Mouse (Mus musculus) erythroblast, embryonic 14.5 days (primary cell): ENCODE data around the gene Pitpna. TPM values are rescaled to one million over a fixed set of nuclear protein-coding genes. Genes with fewer than 3 reads are reported as not detected.

Experiments
- H3K27me3 ChIP-seq: 2 replicates; pipeline ENCODE4 v1.6.1; 2012; ENCODE audit warnings: inconsistent platforms; ENCODE audit not compliant: control insufficient read depth
- H3K36me3 ChIP-seq: 2 replicates; pipeline ENCODE4 v1.6.1; 2012; ENCODE audit warnings: mild to moderate bottlenecking, inconsistent platforms; ENCODE audit not compliant: control insufficient read depth
- H3K4me1 ChIP-seq: 2 replicates; pipeline ENCODE4 v1.6.1; 2012; ENCODE audit warnings: inconsistent platforms; ENCODE audit not compliant: control insufficient read depth
- H3K4me3 ChIP-seq: replicated peaks from 2 replicates; pipeline ENCODE3; 2012; ENCODE audit warnings: moderate library complexity, mild to moderate bottlenecking, inconsistent platforms
- H3K9me3 ChIP-seq: 2 replicates; pipeline ENCODE4 v1.6.1; 2012; ENCODE audit warnings: low read length, inconsistent platforms, mixed read lengths; ENCODE audit not compliant: control insufficient read depth
- GATA1 ChIP-seq: IDR thresholded peaks from 2 replicates; pipeline ENCODE4 v1.6.1; 2012; ENCODE audit warnings: low read length, inconsistent platforms, mixed read lengths
- TAL1 ChIP-seq: IDR thresholded peaks from 3 replicates; pipeline ENCODE4 v1.6.1; 2012; ENCODE audit warnings: low read length, inconsistent platforms, mixed read lengths
- polyA plus RNA-seq: library from polyadenylated mRNA; stranded (reverse); fragments of >175 nt; gene quantifications from 2 replicates; pipeline ENCODE4 v1.2.3, GENCODE M21; 2012

Pitpna gene
- polyA plus RNA-seq, 1 experiment: 2.7 TPM

DNA sequence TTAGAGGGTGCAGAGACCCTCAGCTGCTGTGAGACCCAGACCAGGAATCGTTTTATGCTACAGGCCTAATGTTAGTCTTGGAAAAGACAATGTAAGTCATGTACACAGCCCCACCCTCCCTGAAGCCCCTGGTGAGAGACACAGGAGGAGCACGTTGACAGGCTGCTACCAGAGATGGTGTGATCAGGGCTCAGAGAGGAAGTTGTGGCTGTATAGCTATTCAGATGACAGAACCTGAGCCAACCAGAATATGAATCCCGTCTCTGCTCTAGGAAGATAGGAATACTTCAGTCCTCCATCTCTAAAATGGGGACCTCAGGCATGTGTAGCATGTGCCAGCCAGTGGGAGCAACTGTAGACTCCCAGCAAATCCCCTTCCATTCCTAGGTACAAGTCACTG, 80.7 kb downstream of the Pitpna start:
- TF ChIP-seq TAL1 (no peak), GATA1 (no peak)
- no peaks in the 10 kb centered on the region for H3K9me3 ChIP-seq
- peaks cover 87% of the 10 kb centered on the region for H3K36me3 ChIP-seq
- no peak overlapping the region for H3K4me3 ChIP-seq
- no peaks in the 10 kb centered on the region for H3K27me3 ChIP-seq
- peaks cover 6% of the 10 kb centered on the region for H3K4me1 ChIP-seq

DNA sequence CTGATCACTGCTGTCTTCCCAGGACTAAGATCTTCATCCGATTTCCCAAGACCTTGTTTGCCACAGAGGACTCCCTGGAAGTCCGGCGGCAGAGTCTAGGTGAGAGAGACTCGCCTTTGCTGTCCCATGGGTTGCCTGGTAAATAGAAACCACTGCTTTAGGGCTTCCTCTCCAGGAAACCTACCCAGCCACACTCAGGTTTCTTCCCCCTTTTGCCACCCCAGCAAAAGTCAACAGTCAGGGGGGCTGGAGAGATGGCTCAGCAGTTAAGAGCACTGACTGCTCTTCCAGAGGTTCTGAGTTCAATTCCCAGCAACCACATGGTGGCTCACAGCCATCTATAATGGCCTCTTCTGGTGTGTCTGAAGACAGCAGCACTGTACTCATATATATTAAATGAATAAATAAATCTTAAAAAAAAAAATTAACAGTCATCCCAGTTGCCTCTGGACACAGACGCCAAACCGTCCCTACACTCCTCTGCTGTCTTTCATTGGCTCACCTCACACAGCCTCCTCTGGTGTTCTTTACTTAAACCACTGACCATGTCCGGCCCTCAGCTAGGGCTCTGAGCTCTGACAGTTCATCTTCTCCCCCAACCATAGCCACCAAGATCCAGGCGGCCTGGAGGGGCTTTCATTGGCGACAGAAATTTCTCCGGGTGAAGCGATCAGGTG, 81.4 kb downstream of the Pitpna start:
- peaks cover 6% of the 10 kb centered on the region for H3K4me1 ChIP-seq

DNA sequence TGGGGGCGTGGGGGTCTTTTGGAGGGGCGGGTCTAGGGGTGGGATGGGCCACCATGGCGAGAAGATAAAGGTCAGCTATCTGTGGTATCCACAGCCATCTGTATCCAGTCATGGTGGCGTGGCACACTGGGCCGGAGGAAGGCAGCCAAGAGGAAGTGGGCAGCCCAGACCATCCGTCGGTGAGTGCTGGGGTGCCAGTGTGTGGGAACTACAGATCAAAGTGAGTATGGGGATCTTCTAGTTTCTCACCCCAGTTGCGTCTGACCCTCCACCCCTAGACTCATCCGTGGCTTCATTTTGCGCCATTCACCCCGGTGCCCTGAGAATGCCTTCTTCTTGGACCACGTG, 81.9 kb downstream of the Pitpna start:
- Histone ChIP-seq H3K4me3 (no peak overlapping the region), H3K36me3 (peaks cover 84% of the 10 kb centered on the region), H3K9me3 (no peaks in the 10 kb centered on the region), H3K4me1 (peaks cover 6% of the 10 kb centered on the region), H3K27me3 (no peaks in the 10 kb centered on the region)
- no peak for TF ChIP-seq TAL1
- TF ChIP-seq GATA1: no peak

More for the DNA sequence above, 81.4 kb downstream of the Pitpna start:
- Histone ChIP-seq H3K9me3 (no peaks in the 10 kb centered on the region), H3K27me3 (no peaks in the 10 kb centered on the region), H3K36me3 (peaks cover 87% of the 10 kb centered on the region), H3K4me3 (no peak overlapping the region)
- no peak for TF ChIP-seq TAL1
- TF ChIP-seq GATA1: no peak

DNA sequence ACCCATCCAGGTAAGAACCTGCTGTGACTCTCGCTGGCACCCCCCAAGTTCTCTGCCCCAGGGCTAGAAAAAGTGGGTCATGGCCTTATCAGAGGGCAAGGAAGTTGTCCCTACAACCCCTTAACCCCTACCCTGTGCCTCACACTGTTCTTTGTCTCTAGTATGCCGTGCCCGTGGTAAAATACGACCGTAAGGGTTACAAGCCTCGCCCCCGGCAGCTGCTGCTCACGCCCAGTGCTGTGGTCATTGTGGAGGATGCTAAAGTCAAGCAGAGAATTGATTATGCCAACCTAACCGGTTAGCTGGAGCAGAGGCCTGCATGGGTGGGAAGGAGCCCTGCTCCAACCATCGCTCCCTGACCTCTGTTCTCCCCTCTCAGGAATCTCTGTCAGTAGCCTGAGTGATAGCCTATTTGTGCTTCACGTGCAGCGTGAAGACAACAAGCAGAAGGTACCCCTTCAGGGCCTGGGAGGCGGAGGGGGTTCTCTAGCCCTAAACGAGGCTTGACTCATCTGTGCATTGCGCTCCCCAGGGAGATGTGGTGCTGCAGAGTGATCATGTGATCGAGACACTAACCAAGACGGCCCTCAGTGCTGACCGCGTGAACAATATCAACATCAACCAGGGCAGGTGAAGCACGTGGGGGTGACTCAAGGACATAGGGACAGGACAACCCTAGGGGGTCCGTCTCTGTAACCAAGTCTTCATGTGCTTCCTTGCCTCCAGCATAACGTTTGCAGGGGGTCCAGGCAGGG, 83.7 kb downstream of the Pitpna start:
- Histone ChIP-seq H3K9me3 (no peaks in the 10 kb centered on the region), H3K4me3 (no peak overlapping the region), H3K36me3 (peaks cover 68% of the 10 kb centered on the region), H3K4me1 (peaks cover 4% of the 10 kb centered on the region), H3K27me3 (no peaks in the 10 kb centered on the region)
- TF ChIP-seq GATA1 (no peak), TAL1 (no peak)

DNA sequence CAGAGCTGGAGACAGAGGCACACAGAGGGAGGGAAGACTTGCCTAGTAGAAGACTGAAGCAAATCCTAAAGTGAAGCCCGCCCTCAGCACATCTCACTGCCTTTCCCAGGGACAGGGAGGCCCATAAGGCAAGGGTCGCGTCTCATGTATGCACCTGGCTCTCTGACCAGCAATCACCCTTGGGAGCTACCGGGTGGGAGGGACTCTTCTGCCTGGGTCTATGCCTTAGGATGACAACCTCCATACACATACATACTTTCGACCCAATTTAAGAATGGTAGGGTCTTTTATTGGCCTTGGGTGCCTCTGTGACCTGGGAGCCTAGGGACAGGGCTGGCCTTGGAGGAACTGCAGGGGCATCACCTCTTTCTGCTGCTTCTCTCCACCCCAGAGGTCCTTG, 85.5 kb downstream of the Pitpna start:
- Histone ChIP-seq H3K4me1 (peaks cover 12% of the 10 kb centered on the region), H3K9me3 (no peaks in the 10 kb centered on the region), H3K27me3 (no peaks in the 10 kb centered on the region), H3K36me3 (peaks cover 51% of the 10 kb centered on the region), H3K4me3 (no peak overlapping the region)
- no peak for TF ChIP-seq GATA1

DNA sequence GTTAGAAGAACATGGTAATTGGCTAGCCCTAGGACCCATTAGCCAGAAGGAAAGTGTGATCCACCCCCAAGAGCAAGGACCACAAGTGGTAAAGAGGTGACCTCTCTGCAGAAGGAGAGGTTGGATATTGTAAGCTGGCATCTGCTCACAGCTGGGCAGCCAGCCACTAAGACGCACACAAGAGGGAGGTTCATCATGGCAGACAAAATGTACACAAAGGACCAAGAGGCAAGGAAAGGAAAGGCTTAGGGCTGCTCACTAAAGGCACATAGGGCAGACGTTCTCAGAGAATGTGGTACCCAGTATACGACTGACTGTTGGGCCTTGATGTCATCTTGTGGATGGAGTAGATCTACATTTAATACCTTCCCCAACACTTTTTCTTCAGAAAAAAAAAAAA, 87.0 kb downstream of the Pitpna start:
- Histone ChIP-seq H3K4me1 (peaks cover 17% of the 10 kb centered on the region), H3K4me3 (no peak overlapping the region), H3K27me3 (no peaks in the 10 kb centered on the region), H3K9me3 (no peaks in the 10 kb centered on the region), H3K36me3 (peaks cover 37% of the 10 kb centered on the region)
- TF ChIP-seq TAL1 (no peak), GATA1 (no peak)

DNA sequence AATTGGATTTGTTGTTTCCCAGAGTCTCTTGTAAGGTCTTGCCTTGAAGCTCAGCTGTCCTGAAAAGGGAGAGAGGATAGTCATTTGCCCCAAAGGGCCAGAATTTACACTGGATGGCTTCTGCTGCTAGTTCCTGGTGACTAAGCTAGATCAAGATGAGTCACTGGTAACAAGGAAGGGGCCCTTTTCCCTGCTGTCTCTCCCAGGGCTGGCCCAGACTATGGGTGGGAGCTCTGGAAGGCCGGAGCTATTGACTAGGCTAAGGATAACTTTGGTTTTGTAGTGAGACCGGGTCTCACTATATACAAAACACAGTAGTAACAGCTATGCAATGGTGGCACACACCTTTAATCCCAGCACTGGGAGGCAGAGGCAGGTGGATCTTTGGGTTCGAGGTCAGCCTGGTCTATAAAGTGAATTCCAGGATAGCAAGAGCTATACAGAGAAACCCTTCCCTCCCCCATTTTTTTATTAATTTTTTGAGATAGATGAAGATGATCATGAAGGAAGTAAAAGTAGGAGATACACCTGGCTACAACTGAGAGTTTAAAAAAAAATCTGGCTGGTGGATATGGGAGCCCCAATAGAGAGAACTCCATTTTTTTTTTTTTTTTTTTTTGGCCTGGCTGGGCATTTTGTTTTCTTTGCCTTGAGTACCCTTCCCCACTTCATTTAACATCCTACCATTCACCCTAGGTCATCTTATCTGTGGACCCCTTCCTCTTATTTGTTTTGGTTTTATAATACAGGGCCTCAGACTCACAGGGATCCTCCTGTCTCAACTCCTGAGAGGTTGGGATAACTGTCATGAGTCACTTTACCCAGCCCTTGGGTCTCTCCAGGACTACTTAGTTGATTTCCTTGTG, 90.2 kb downstream of the Pitpna start:
- TF ChIP-seq TAL1: no peak
- no peak for TF ChIP-seq GATA1
- Histone ChIP-seq H3K27me3 (no peaks in the 10 kb centered on the region), H3K36me3 (peaks cover 29% of the 10 kb centered on the region), H3K4me1 (peaks cover 43% of the 10 kb centered on the region), H3K9me3 (no peaks in the 10 kb centered on the region), H3K4me3 (peak overlapping the region; percentile 100)

Other genes starting within 250 kb of the Pitpna start
- 7.1 and 7.4 TPM in 2 replicates for gene Rpa1, start 239.8 kb upstream of the Pitpna start, polyA plus RNA-seq
- gene Smyd4, start 239.7 kb upstream of the Pitpna start, polyA plus RNA-seq: 0.19 and 0.22 TPM in 2 replicates
- 0.18 and 0.25 TPM in 2 replicates for gene Serpinf1, start 165.4 kb upstream of the Pitpna start, polyA plus RNA-seq
- gene Serpinf2, start 148.5 kb upstream of the Pitpna start, polyA plus RNA-seq: 0.36 and 0.42 TPM in 2 replicates
- gene Wdr81, start 133.4 kb upstream of the Pitpna start, polyA plus RNA-seq: 11.2 and 11.7 TPM in 2 replicates
- gene Tlcd2, start 126.4 kb upstream of the Pitpna start, polyA plus RNA-seq: 0.15 and 0.41 TPM in 2 replicates
- gene Prpf8, start 101.3 kb upstream of the Pitpna start, polyA plus RNA-seq: 2.2 and 4.5 TPM in 2 replicates
- gene Rilp, start 78.0 kb upstream of the Pitpna start, polyA plus RNA-seq: 0.10 TPM in 1 of 2 replicates, not detected in the other
- gene Scarf1, start 74.6 kb upstream of the Pitpna start, polyA plus RNA-seq: 0.04 and 0.06 TPM in 2 replicates
- gene Slc43a2, start 56.4 kb upstream of the Pitpna start, polyA plus RNA-seq: 0.29 and 0.56 TPM in 2 replicates
- gene Inpp5k, start 42.9 kb downstream of the Pitpna start, polyA plus RNA-seq: 7.5 and 8.9 TPM in 2 replicates
- gene Myo1c, start 62.4 kb downstream of the Pitpna start, polyA plus RNA-seq: 2.4 and 2.6 TPM in 2 replicates
- 4.4 and 6.6 TPM in 2 replicates for gene Crk, start 91.2 kb downstream of the Pitpna start, polyA plus RNA-seq
- 9.4 and 20.2 TPM in 2 replicates for gene Ywhae, start 144.8 kb downstream of the Pitpna start, polyA plus RNA-seq
- not detected in 2 replicates for gene Doc2b, start 208.0 kb downstream of the Pitpna start, polyA plus RNA-seq